Mouse (Mus musculus): Measurements from ENCODE around the gene Mup10. TPM values are rescaled to one million over a fixed set of nuclear protein-coding genes. Genes with fewer than 3 reads are reported as not detected.

The Mup10 gene
- not detected for polyA plus RNA-seq (2015; fragmentation: Illumina TruSeq; extraction: RNeasy Lipid Tissue Mini Kit (QIAGEN cat#74804); ENCODE audit: insufficient read depth, low read depth, low replicate concordance)

GRCm38 (mm10) chr4:60582099-60582498 is at the start of gene Mup10:
TSS of gene Mup10 (minus strand) at chr4:60582199.

Other genes with a start within 250 kb of the Mup10 start
- gene Mup9, start 160.2 kb downstream of the Mup10 start, polyA plus RNA-seq (2015; fragmentation: Illumina TruSeq; extraction: RNeasy Lipid Tissue Mini Kit (QIAGEN cat#74804); ENCODE audit: insufficient read depth, low read depth, low replicate concordance): not detected
- not detected for gene Mup1, start 80.2 kb downstream of the Mup10 start, polyA plus RNA-seq (2015; fragmentation: Illumina TruSeq; extraction: RNeasy Lipid Tissue Mini Kit (QIAGEN cat#74804); ENCODE audit: insufficient read depth, low read depth, low replicate concordance)
- gene Mup11, start 80.2 kb upstream of the Mup10 start, polyA plus RNA-seq (2015; fragmentation: Illumina TruSeq; extraction: RNeasy Lipid Tissue Mini Kit (QIAGEN cat#74804); ENCODE audit: insufficient read depth, low read depth, low replicate concordance): not detected
- not detected for gene Mup12, start 159.1 kb upstream of the Mup10 start, polyA plus RNA-seq (2015; fragmentation: Illumina TruSeq; extraction: RNeasy Lipid Tissue Mini Kit (QIAGEN cat#74804); ENCODE audit: insufficient read depth, low read depth, low replicate concordance)
- gene Mup22, start 239.3 kb upstream of the Mup10 start, polyA plus RNA-seq (2015; fragmentation: Illumina TruSeq; extraction: RNeasy Lipid Tissue Mini Kit (QIAGEN cat#74804); ENCODE audit: insufficient read depth, low read depth, low replicate concordance): not detected